Mouse (Mus musculus): ENCODE results near the gene Atraid. TPM values are rescaled to one million over a fixed set of nuclear protein-coding genes. Genes with fewer than 3 reads are reported as not detected.

The Atraid gene
- polyA plus RNA-seq, 1 experiment from 2014 or later = 148 TPM

GRCm38 (mm10) chr5:31054261-31055215 is 6.4 kb downstream of the Atraid start, which contains the start of gene Cad:
Cad (plus strand) TSS chr5:31054780.
- Histone ChIP-seq H3K4me2 (peak within 1 kb of the TSS; percentile 78), H3K27me3 (ENCODE audit: insufficient read depth, low read length) (no peaks in the 10 kb centered on the region), H3K9me3 (ENCODE audit: low read depth, low read length) (no peaks in the 10 kb centered on the region), H3K27ac (ENCODE audit: low read depth) (peak within 1 kb of the TSS; percentile 82), H3K36me3 (ENCODE audit: insufficient read depth) (peaks cover 30% of the 10 kb centered on the region), H3K9ac (peak within 1 kb of the TSS; percentile 67), H3K4me3 (ENCODE audit: low read depth, low read length) (peak within 1 kb of the TSS; percentile 73), H3K4me1 (ENCODE audit: insufficient read depth) (peaks cover 10% of the 10 kb centered on the region)
- TF ChIP-seq CTCF (IDR thresholded peaks at IDR 0.05; ENCODE audit: low read depth) = peak; percentile 25; the same call in 1 of the 2 replicates
- DNase-seq = peak; percentile 97
- peak; percentile 98 for ATAC-seq (ENCODE audit: insufficient read depth)
- under 1% methylated on average over 61 of the region's 64 CpGs for WGBS

GRCm38 (mm10) chr5:31055216-31056140 is 7.4 kb downstream of the Atraid start:
- Histone ChIP-seq H3K4me1 (ENCODE audit: insufficient read depth) (peaks cover 10% of the 10 kb centered on the region), H3K9me3 (ENCODE audit: low read depth, low read length) (no peaks in the 10 kb centered on the region), H3K4me3 (ENCODE audit: low read depth, low read length) (peak overlapping the region; percentile 73), H3K4me2 (peak overlapping the region; percentile 78), H3K9ac (peak overlapping the region; percentile 67), H3K27me3 (ENCODE audit: insufficient read depth, low read length) (no peaks in the 10 kb centered on the region), H3K27ac (ENCODE audit: low read depth) (peak overlapping the region; percentile 82), H3K36me3 (ENCODE audit: insufficient read depth) (peaks cover 40% of the 10 kb centered on the region)
- no peak for TF ChIP-seq CTCF (IDR thresholded peaks at IDR 0.05; ENCODE audit: low read depth)
- ATAC-seq (ENCODE audit: insufficient read depth) = peak; percentile 39
- 15% methylated on average over 19 of the region's 19 CpGs for WGBS
- DNase-seq = peak; percentile 34

- Histone ChIP-seq H3K36me3 (ENCODE audit: insufficient read depth) (peaks cover 87% of the 10 kb centered on the region), H3K4me3 (ENCODE audit: low read depth, low read length) (no peak overlapping the region), H3K4me2 (no peak overlapping the region), H3K9me3 (ENCODE audit: low read depth, low read length) (no peaks in the 10 kb centered on the region), H3K27me3 (ENCODE audit: insufficient read depth, low read length) (no peaks in the 10 kb centered on the region), H3K9ac (no peak overlapping the region), H3K27ac (ENCODE audit: low read depth) (no peak overlapping the region), H3K4me1 (ENCODE audit: insufficient read depth) (no peaks in the 10 kb centered on the region)
- DNase-seq (no peak), ATAC-seq (ENCODE audit: insufficient read depth) (no peak)
- WGBS = 95% methylated on average over 3 of the region's 3 CpGs
- no peak for TF ChIP-seq CTCF (IDR thresholded peaks at IDR 0.05; ENCODE audit: low read depth)
These were observed 21.7 kb downstream of the Atraid start for GRCm38 (mm10) chr5:31069810-31070209.

GRCm38 (mm10) chr5:31071059-31071458 is 22.9 kb downstream of the Atraid start:
- H3K36me3 ChIP-seq (ENCODE audit: insufficient read depth) = peaks cover 97% of the 10 kb centered on the region
- H3K27ac ChIP-seq (ENCODE audit: low read depth) = no peak overlapping the region
- DNase-seq = no peak
- H3K27me3 ChIP-seq (ENCODE audit: insufficient read depth, low read length) = no peaks in the 10 kb centered on the region
- whole genome bisulfite sequencing = 79% methylated on average over 2 of the region's 2 CpGs
- no peak overlapping the region for H3K4me3 ChIP-seq (ENCODE audit: low read depth, low read length)
- H3K4me1 ChIP-seq (ENCODE audit: insufficient read depth) = no peaks in the 10 kb centered on the region
- no peak overlapping the region for H3K4me2 ChIP-seq
- ATAC-seq (ENCODE audit: insufficient read depth) = no peak
- H3K9ac ChIP-seq = no peak overlapping the region
- no peaks in the 10 kb centered on the region for H3K9me3 ChIP-seq (ENCODE audit: low read depth, low read length)
- TF ChIP-seq CTCF (IDR thresholded peaks at IDR 0.05; ENCODE audit: low read depth) = no peak

- H3K4me1 ChIP-seq (ENCODE audit: insufficient read depth) = no peaks in the 10 kb centered on the region
- H3K27ac ChIP-seq (ENCODE audit: low read depth) = no peak overlapping the region
- no peak overlapping the region for H3K9ac ChIP-seq
- H3K9me3 ChIP-seq (ENCODE audit: low read depth, low read length) = no peaks in the 10 kb centered on the region
- WGBS = 96% methylated on average over 11 of the region's 11 CpGs
- no peak overlapping the region for H3K4me2 ChIP-seq
- ATAC-seq (ENCODE audit: insufficient read depth) = no peak
- peaks cover 97% of the 10 kb centered on the region for H3K36me3 ChIP-seq (ENCODE audit: insufficient read depth)
- no peak overlapping the region for H3K4me3 ChIP-seq (ENCODE audit: low read depth, low read length)
- H3K27me3 ChIP-seq (ENCODE audit: insufficient read depth, low read length) = no peaks in the 10 kb centered on the region
- no peak for TF ChIP-seq CTCF (IDR thresholded peaks at IDR 0.05; ENCODE audit: low read depth)
- no peak for DNase-seq
These were observed 23.7 kb downstream of the Atraid start for GRCm38 (mm10) chr5:31071821-31072220.

GRCm38 (mm10) chr5:31073176-31073575 is 25.1 kb downstream of the Atraid start:
- 88% methylated on average over 12 of the region's 12 CpGs for WGBS
- H3K27ac ChIP-seq (ENCODE audit: low read depth) = no peak overlapping the region
- H3K4me3 ChIP-seq (ENCODE audit: low read depth, low read length) = no peak overlapping the region
- H3K4me1 ChIP-seq (ENCODE audit: insufficient read depth) = no peaks in the 10 kb centered on the region
- H3K36me3 ChIP-seq (ENCODE audit: insufficient read depth) = peaks cover 97% of the 10 kb centered on the region
- ATAC-seq (ENCODE audit: insufficient read depth) (no peak), DNase-seq (no peak)
- no peak overlapping the region for H3K4me2 ChIP-seq
- TF ChIP-seq CTCF (IDR thresholded peaks at IDR 0.05; ENCODE audit: low read depth) = no peak
- no peaks in the 10 kb centered on the region for H3K27me3 ChIP-seq (ENCODE audit: insufficient read depth, low read length)
- no peaks in the 10 kb centered on the region for H3K9me3 ChIP-seq (ENCODE audit: low read depth, low read length)
- H3K9ac ChIP-seq = no peak overlapping the region

Data from lung, embryonic 14.5 days (tissue).